Mouse (Mus musculus) c-Kit-positive CD71-positive TER-119-negative erythroid progenitor cells, embryonic 14.5 days (primary cell): ENCODE results near the gene Gadd45a.
"Not testable (repeated sequence)": the region's sequence is repeated elsewhere in the genome, so short reads cannot be mapped to it uniquely, and the experiment has no call there.

Source experiments
- DNase-seq: peaks from one replicate; pipeline ENCODE4 v3.0.0-alpha.2; 2013; ENCODE audit warnings: low read depth

The Gadd45a gene

DNA sequence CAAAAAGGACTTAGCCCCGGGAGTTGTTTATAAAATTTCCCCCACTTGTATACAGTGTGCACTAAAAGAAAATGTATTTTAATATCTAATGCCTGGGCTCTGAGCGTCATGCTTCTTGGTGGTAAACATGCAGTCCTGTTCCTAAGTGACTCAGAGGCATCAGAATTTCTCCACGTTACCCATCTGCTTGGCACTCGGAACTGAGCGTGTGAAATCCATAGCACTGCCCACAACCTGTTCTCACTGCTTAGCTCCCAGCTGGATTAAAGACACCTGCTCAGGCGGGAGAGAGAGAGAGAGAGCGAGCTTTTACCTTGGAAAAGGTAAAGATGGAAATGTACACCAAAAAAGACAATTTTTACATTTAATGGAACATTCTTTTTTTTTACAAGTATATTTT is 18.3 kb downstream of the Gadd45a start:
- DNase-seq = not testable (repeated sequence)

DNA sequence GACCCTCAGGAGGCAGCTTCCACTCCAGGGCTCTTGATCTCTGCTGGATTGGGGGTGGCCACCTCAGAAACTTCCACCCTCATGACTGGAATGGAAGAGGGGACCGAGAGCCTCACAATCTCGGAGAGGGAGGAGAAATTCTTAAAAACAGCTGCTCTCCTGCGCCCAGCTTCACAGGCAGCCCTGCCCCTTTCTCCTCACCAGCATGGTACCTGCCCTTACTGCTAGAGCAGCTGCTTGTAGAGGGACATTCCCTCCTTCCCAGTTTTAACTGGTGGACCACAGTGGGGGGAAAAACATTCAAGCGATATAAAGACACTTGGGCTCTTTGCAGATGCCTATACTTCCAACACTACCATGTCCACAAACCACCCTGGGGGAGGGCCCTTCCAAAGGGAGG is 18.9 kb downstream of the Gadd45a start:
- DNase-seq = no peak

- DNase-seq = no peak
Measured at GRCm38 (mm10) chr6:67016520-67017111, 20.6 kb downstream of the Gadd45a start.

DNA sequence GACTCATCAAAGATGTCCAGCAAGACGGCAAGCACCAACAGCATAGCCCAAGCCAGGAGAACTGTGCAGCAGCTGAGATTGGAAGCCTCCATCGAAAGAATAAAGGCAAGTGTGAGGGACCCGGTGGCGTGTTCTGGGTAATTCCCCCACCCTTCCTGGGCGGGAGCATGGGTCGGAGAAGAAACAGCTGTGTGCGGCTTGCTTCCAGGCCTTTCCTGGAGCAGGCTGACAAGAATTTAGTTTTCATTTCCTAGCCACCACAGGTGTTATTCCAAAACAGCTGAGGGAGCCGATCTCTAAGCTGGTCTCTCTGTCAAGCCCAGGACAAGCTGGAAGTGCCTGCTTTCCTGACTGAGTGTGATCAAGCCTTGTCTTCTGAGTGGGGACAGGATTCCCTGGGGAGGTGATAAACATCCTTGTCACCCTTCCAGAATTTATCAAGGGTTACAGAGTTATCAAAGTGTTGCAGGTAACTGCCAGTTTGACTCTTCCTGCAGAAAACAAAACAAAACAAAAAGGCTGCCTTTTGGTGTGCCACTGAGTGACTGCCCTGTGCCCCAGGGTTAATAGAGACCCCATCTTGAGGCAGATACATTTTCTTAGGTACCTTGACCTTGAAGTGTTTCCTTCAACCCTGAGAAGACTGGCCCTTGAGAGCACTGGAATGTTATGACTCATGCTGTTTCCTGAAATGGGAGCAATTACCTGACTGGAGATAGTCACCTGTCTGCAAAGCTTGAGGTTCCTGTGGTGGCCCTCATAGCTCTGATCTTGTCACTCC is 21.3 kb downstream of the Gadd45a start:
- DNase-seq = no peak

DNA sequence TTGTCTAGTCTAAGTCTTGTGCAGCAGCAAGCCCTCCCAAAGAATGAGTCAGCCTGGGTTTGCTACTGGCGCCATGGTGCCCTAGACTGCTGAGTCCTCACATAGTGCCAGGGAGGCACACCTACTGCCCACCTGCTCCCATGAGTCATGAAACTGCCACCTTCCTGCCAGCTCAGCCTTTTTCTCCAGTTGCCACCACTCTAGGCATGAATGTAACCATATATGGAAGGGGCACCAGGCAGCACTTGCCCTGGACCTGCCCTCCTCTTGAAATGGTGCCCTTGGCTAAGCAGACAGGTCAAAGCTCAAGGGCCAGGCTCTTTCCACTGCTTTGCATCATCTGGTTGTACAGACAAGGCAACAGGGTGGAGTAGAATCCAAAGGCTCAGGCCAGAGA is 22.6 kb downstream of the Gadd45a start:
- DNase-seq = no peak

DNA sequence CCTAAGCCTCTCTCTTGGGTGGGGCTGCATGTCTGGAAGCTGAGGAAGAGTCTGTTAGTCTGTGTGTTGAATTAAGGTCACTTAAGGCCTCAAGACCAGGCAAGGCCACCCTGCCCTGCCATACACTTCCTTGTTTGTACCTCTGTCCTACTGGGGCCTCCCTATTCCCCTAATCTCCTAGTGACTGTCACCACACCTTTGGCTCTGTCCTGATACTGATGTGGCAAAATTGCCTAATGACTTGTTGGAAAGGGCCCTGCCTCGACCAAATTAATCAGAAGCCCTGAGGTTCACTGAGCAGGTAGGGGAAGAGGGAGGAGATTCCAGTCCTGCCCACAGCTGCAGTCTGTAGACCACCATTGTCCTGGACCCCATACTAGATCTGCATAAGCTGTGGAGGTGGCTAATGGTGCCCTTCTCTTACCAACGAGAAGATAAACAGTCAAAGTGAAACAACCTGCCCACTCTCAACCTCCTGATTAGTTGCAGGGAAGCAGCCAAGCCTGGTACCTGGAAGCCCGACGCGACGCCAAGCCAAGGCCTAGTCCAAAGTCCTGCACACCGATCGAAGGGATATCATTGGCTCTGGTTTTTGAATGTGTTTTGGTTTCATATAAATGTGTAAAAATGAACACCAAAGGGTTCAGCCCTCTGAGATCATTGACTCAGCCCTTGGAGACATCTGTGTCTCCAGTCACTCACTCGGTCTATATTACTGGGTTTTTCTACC is 23.1 kb downstream of the Gadd45a start:
- no peak for DNase-seq

DNA sequence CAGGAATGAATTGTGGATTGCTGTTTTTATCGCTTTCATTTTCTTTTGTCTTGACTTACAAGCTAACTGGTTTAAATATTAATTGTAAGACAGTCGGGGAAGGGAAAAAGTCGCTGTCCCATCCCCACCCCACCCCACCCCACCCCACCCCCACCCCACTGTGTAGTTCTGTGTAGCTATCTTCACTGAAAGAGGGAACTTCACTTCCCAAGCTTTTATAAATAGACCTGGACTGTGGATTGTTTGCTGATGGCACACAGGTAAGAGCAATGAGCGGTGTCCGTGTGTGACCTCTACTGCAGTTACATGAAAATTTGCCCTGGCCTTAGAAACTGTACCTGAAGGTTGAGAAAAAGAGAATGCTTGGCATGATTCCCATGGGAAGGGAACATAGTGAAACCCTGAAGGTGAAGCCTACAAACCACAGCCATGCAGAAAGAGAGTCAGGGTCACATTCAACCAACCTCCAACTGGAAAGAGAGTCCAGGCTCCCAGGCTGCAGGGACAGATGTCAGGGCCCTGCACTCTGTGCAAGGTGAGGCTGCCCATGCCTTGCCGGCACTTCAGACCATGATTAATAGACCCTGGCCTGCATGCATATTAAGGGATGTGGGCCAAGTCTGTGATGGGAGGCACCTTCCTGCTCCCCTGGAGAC is 23.8 kb downstream of the Gadd45a start:
- DNase-seq = no peak

DNA sequence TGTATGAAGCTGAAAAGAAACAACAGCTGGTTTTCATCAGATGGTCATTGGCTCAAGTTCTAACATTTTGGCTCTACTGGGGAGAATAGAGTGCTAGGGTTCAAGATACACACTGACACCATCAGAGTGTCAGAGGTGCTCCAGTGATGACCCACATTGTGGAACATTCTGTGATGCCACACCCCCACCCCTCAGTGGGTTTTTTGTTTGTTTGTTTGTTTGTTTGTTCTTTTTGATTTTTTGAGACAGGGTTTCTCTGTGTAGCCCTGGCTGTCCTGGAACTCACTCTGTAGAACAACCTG is 26.1 kb downstream of the Gadd45a start:
- no peak for DNase-seq

GRCm38 (mm10) chr6:67010370-67011216 is 26.7 kb downstream of the Gadd45a start:
- DNase-seq = no peak

DNA sequence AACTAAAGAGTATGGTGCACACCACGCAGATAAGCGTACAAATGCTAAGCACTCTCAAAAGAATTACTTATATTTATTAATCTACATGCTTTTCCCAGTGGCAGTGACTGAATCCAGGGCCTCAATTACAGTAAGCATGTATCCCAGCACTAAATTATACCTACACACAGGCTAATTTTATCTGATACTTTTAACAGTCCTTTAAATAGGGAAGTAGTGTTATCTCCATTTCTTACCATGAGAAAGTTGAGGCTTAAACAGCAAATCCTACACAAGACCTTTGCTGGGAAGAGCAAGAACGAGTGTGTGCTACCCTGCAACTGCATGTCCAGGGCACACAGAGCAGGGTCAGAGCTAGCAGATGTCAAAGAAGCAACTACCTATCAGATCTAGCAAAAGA is 27.4 kb downstream of the Gadd45a start:
- no peak for DNase-seq

- DNase-seq = no peak
Measured at GRCm38 (mm10) chr6:66999800-67000199, 37.5 kb downstream of the Gadd45a start.

DNA sequence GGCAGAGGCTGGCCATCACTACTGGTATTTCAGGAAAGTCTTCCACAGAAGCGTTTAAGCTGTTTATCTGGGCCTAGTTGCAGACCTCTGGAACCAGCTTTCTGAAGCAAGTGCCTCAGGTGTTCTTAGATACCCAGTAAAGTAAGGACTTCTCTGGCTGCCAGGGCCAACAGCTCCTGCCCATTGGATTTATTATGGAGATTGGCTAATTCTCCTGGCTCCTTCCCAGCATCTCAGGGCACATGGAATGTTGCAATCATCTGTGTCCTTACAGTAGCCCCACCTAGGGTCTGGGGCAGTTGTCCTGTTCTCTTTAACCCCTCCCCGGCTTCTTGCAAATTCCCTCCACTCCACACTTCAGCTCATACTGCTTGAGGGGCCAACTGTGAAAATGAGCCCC is 38.6 kb downstream of the Gadd45a start:
- DNase-seq = no peak

DNA sequence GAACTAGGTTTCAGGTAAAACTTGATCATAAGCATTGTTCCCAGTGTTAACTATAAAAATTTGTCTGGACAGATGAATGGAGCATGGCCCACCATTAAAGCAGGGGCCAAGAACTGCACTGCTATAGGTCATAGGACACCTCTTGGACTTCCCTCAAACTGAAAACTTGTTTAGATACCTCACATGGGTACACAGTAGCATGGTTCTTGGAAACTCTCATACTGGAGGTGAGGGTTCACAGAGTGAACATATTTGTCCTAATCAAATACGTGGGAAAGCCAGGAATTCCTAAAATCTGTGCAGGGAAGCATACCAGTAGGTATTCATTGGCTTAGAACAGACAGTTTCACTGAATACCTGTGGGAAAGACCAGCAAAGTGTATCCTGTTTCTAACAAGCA is 41.0 kb downstream of the Gadd45a start:
- DNase-seq = no peak

DNA sequence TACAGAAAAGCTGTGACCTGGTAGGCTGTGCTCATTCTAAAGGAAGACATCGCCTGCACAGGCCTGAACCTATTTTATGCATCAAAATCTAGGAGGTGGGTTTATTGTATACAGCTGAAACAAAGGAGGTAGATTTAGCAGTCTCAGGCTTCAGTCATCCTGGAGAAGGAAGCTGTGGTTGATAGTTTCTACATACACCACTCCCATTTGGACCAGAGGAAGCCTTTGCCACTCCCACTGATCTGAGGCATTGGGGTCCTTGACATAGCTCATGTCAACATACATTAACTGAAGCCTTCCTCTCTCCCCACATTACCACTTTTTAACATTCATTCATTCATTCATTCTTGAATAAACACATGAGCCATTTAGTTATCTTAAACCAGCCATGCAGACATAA is 41.4 kb downstream of the Gadd45a start:
- DNase-seq = no peak

DNA sequence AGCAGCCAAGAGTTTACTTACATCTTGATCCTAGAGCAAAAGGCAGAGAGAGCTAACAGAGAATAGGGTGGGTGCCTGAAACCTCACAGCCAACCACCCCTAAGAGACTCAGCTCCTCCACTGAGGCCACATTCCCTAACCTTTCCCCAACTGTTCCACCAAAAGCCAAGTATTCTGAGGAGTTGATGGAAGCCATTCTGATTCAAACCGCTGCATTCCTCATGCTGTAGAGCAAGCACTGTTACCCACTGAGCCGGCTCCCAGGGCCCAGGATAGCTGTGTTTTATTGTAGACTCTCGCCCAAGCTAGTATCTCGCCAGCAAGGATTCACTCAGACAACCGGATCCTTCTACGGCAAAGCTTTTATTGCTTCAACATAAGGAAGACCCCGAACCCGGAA is 42.3 kb downstream of the Gadd45a start:
- DNase-seq = no peak

GRCm38 (mm10) chr6:66992786-66993185 is 44.5 kb downstream of the Gadd45a start:
- DNase-seq = no peak

DNA sequence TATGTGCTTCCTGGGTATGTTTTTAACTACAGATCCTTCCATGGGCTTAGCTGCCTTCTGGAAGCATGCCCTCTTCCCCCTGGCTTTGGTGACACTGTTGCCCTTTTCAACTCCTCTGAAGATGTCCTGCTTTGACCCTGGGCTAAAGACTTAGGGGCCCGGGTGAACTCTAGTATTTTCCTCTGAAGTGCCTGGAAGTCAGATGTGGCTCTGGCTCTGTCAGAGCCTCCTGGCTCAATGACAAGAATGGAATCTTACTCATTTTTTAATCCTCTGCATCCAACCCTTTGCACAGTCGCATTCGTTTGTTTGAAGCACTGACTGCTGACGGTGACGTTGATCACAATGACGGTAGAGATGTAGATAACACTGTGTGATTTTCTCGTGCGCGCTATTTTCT is 45.0 kb downstream of the Gadd45a start:
- DNase-seq = no peak

- no peak for DNase-seq
Measured at GRCm38 (mm10) chr6:66989518-66989917, 47.7 kb downstream of the Gadd45a start.

GRCm38 (mm10) chr6:66989037-66989436 is 48.2 kb downstream of the Gadd45a start:
- DNase-seq = no peak

GRCm38 (mm10) chr6:66988363-66988762 is 48.9 kb downstream of the Gadd45a start:
- DNase-seq = no peak

DNA sequence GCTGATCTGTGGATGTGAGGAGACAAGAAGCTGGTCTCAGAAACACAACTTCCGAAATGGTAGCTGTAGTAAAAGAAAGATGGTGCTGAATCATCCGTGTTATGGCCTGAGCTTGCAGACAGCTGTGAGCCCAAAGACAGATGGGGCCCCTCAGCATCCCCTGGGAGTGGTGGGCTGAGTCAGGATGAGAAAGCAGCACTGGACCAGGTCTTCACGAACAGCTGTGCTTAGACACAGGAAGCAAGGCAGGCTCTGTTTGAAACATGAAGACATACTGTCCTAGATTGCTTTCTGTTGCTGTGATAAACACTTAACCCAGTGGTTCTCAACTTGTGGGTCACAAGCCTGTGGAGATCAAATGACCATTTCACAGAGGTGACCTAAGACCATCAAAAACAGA is 49.6 kb downstream of the Gadd45a start:
- DNase-seq = no peak

DNA sequence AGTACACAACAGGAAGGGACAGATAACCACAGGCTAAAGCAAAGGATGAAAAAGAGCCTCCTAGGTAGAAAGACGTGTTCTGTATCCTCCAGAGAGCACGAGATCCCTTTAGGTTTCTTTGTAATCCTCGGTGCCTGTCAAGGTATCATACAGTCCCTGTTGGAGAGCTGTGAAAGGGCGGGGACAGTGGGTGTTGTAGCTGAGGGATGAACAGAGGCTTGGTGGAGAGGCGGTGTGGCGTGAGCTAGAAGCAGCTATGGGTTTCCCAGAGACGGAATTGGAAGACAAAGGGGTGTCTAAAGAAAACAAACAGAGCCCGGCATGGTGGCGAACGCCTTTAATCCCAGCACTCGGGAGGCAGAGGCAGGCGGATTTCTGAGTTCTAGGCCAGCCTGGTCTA is 51.2 kb downstream of the Gadd45a start:
- DNase-seq = no peak
